Mouse (Mus musculus) heart, postnatal 4 days (tissue): ENCODE data around the gene Lor. TPM values are rescaled to one million over a fixed set of nuclear protein-coding genes. Genes with fewer than 3 reads are reported as not detected.

Experiments
- DNase-seq: peaks from one replicate; pipeline ENCODE4 v3.0.0; 2021
- microRNA-seq, 2 experiments: library from miRNA; unstranded; fragments of <30 nt; microRNA quantifications; one replicate each; pipeline ENCODE4 v1.2.0; 2021 to 2022
- total RNA-seq, 2 experiments: library from RNA; stranded (reverse); gene quantifications; 2 replicates each; pipeline ENCODE4 v1.2.3; 2021

The Lor gene
- under 1 TPM in 1 of 2 experiments, not detected in 1; 0.19 TPM for total RNA-seq

DNA sequence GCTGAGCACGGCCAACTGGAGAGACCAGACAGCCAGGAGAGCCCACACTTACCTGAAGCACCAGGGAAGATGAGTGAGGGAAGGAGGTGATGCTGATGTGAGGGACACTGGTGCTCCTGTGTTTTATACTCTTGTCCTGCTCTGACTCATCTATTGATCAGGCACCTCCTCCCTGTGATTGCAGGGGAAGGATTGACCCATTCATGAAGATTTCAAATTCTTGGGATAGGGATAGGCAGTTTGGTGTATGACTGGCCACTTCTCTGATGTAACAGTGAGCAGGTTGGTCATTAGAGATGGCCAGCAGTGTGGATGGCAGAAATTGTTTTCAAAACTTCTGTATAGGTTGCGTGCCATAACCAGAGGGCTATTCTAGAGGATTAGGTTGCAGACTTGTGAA is at the start of gene Lor:
Gene Lor (minus strand): TSS at position 101 of the 400 bp plus-strand sequence.
- DNase-seq = no peak

DNA sequence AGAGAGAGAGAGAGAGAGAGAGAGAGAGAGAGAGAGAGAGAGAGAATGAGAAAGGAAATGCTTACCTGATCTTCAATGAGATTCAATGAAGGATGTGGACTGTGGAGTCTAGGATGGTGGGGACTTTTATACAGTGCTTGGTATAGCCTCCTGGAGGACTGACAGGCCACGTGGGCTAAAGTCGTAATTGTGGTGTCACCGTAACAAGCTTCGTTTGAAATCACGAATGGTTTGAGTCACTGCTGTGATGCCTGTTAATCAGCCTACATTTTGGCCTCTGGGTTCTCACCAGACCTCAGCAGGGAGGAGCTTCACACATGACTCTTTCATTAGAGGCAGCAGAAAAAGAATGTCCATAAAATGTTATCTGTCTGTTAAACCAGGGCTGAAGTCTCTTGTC is 40.9 kb upstream of the Lor start, which contains the start of gene Prr9:
Gene Prr9 (minus strand): TSS at position 101 of the 400 bp plus-strand sequence.
- no peak for DNase-seq

DNA sequence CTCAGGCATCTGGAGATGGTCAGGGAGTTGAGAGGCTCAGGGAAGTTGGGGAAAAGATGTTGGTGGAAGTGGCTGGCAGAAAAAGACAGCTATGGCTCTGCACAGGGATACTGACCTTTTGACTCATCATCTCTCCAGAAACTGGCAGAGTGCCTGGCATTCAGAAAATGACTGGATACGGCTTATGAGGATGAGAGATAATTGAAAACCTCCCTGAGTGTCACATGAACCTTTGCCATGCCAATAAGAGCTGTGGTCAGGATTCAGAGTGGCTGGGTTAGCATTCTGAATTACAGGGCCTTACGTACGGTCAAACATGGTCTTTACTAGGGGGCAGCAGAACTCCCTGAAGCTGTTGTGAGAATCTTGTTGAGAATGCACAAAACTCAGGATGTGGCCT is 38.0 kb upstream of the Lor start:
- no peak for DNase-seq

DNA sequence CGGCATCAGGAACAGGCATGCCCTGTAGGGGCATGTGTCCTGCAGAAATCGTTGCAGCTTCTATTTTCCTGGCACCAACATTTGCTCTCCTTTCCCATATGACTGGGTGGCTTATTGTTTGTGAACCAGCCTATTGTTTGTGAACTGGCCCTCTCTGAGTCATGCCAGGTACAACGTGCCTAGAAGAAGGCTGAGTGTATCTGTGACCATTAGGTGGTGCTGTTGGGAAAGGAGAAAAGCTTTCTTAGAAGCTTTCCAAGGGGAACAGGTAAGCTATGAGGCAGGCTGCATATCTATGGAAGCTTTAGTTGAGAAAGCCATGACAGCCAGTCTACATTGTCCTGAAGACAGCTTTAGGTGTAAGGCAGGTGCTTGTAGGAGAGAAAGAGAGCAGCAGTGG is 35.0 kb upstream of the Lor start:
- DNase-seq = no peak

DNA sequence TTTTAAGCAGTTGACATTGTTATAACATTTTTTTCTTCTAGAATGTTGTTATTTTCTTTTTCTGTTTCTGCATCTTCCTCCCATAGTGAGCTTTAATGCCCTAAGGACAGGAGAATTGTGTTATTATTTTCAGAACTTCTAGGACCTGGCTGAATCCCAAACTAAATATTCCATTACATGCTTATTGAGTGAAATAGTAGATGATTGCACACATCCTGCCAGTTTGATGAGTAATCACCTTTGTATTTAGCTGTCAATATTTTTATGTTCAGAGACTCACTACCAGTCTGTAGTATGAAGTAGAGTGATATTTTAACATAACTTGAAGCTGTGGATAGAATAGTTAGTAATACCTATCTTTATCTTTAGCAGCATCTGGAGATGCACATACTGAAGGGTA is 28.6 kb upstream of the Lor start:
- no peak for DNase-seq

DNA sequence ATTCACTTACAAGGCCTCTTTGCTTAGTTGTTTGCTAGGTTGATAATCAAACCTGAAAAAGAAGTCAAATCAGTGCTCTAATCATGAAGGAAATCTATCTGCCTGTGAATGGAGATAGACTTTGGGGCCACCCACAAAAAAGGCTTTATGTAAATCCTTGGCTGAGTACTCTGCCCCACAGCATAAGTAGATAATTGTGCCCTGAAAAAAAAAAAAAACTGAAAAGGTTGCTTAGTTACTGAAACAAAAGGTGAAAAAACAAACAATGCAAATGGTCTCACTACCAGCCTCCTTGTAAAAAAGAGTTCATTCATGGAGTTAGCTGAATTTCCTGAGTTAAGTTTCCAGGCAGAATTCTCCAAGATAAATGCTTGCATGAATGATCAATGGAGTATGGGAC is 27.8 kb upstream of the Lor start:
- no peak for DNase-seq

- peak; percentile 36 for DNase-seq
These were observed 23.6 kb upstream of the Lor start for GRCm38 (mm10) chr3:92106582-92106981.

- peak; percentile 42 for DNase-seq
These were observed 1.5 kb downstream of the Lor start for GRCm38 (mm10) chr3:92081285-92081931.

DNA sequence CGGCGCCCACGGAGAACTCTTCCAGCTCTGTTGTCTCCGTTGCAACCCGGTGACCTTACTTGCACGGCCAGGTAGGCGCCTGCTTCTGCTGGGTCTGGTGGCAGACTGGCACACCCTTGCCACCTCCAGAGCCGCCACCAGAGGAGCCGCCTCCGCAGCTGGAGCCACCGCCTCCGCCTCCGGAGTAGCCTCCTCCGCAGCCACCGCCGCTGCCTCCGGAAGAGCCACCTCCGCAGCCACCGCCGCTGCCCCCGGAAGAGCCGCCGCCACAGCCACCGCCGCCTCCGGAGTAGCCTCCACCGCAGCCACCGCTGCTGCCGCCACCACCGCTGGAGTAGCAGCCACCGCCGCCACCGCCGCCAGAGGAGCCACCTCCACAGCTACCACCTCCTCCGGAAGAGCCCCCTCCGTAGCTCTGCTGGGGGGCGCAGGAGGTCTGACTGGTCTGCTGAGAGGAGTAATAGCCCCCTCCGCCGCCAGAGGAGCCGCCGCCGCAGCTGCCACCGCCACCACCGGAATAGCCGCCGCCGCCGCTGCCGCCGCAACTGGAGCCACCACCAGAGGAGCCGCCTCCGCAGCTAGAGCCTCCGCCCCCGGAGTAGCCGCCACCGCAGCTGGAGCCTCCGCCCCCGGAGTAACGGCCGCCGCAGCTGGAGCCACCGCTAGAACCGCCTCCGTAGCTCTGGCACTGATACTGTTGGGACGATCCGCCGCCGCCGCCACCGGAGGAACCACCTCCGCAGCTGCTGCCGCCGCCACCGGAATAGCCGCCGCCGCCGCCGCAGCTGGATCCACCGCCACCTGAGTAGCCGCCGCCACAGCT is 2.3 kb downstream of the Lor start:
- peak; percentile 70 for DNase-seq

DNA sequence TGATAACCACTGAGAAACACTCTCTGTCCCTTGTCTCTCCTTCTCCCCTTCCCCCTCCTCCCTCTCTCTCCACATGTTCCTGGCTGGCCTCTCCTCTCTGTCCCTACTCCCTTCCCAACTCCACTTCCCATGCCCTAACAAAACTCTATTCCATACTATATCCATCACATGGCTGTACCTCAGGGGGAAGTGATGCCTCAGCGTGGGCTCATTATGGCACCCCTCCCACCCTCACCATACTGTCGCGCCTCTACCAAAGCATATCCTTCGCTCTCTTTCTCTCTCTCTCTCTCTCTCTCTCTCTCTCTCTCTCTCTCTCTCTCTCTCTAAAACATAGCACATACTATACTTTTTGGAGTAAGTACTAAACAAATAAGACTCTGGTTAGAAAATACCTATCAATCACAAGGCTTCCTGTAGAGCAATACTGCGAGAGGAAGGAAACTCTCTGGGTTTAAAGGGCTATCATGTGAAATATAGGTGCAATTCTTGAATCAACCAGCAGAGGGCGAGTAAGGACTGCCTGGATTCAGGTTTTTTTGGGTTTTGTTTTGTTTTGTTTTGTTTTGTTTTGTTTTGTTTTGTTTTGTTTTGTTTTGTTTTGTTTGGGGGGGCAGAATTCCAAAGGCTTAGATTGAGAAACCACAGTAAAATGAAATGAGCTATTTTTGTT is 32.4 kb downstream of the Lor start:
- peak; percentile 7 for DNase-seq

DNA sequence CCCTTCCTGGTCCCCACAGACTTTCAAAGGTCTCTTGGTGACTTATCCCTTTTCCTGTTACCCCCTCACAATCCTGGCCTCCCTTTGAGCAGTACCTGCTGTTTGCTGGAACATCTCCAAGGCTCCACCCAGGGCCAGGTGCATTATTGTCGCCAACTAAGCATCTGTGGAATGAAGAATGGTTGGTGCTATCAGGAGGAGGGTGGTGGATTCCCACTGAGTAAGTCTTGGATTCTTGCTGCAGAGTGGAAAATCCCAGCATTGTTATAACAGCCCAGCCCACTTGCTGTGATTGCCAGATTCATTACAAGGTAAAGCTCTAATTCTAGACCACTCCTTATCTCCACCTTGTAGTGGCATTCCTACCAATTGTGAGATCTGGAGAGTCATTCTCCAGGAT is 49.0 kb downstream of the Lor start:
- DNase-seq = no peak

- no peak for DNase-seq
These were observed 49.7 kb downstream of the Lor start for GRCm38 (mm10) chr3:92033203-92033602.

Small RNAs within 50 kb of the gene (microRNA-seq; reads per million reads assigned to microRNA genes)
- gene Gm25145 = 0 reads per million in 2 experiments

Other genes starting within 250 kb of the Lor start
- gene Pglyrp3, start 68.6 kb downstream of the Lor start, total RNA-seq = not detected
- not detected for gene Prr9, start 40.8 kb upstream of the Lor start, total RNA-seq
- not detected for gene Lelp1, start 59.6 kb upstream of the Lor start, total RNA-seq
- under 1 TPM in 1 of 2 experiments, not detected in 1; 0.19 TPM for gene Sprr2a1, start 132.7 kb upstream of the Lor start, total RNA-seq
- 1 to 10 TPM; 4.0 to 5.1 TPM for gene Sprr2a2, start 132.8 kb upstream of the Lor start, total RNA-seq
- gene Sprr2a3, start 202.3 kb upstream of the Lor start, total RNA-seq = not detected
- gene Sprr2b, start 233.5 kb upstream of the Lor start, total RNA-seq = not detected